Mouse (Mus musculus) cerebellum, adult 9-10 months (tissue): ENCODE data around the gene Dcp1a.

Experiments
- DNase-seq: peaks from one replicate; pipeline ENCODE4 v3.0.0; 2022

Dcp1a gene

DNA sequence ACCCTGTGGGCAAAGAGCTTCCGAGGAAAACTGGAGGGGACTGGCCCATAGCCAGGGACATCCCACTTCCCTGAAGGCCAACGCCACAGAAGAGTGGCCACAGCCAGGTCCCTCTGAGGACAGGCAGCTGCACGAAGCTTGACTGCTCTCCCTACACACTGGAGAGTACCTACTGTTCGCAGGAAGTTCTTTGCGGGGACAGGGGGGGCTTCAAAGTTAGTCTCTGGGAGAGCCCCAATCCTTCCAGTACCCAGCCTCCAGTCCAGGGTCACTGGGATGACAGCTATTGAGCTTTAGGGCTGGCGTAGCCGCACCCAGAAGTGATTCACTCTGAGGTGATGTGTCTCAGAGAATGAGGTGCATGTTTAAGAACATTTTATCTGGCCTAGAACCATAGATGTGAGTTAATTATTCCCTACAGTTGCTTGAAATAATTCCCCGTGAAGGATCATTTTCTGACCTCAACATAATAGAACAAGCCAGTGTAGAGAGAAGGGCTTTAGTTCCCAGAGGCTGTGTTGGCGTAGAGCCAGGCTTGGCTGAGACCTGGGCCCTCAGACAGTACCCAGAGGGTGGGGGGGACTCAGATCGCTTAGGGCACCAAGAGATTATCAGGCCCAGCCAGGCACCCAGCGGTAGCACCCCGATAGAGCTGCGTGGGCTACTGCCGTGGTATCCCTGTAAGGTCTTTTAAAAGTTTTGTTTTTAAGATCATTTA is 82.3 kb downstream of the Dcp1a start:
- no peak for DNase-seq

GRCm38 (mm10) chr14:30562343-30562742 is 83.0 kb downstream of the Dcp1a start:
- DNase-seq = no peak

DNA sequence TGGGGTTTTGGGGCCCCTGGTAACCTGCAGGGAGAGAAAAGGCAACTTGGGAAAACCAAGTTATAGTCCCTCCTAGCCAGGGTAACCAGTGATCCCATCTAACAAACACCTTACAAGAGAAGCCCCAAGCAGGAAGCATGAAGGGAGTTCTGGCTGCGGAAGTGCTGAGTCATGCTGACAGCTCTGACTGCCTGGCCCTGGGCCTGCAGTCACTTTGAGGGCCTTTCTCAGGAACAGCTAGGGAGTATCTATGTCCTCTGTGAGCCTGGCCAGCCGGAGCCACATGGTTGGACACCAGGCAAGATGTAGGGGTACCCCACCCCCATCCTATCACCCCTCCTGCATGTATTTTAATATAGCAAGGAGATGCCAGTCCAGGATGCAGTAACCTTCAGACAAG is 85.1 kb downstream of the Dcp1a start:
- no peak for DNase-seq

- DNase-seq = no peak
Observed at GRCm38 (mm10) chr14:30566317-30566716, 87.0 kb downstream of the Dcp1a start.

DNA sequence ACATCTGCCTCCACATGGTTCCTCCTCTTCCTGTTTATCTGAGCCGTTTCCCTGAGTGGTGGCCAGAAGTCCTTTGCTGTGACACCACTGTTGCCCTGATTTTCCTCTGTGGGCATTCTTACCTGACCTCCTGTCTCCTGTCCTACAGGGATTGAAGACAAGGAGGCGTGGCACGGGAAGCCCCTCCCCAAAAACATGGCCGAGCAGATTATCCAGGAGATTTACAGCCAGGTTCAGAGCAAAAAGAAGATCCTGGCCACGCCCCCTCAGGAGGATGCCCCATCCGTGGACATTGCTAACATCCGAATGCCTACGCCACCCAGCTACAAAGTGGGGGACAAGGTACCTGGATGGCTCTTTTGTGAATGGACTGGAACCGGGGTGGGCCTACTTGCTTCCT is 88.7 kb downstream of the Dcp1a start:
- DNase-seq = no peak

DNA sequence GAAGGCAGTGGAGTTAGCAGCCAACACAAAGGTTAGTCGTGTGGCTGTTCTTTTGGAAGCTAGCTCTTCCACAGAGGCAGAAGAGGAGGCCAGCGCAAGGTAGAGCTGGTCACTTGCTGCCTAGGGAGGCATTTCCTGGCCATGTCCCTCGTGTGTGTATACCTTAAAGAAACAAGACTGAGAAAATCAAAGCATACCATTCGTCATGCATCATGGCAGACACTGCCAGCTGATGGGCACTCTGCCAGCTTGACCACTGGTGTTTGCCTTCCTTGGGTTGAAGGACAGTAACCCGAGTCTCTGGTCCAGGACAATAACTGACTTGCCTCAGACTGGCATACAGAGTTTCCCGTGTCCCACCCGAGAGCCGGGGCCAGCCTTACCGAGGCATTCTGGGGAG is 91.0 kb downstream of the Dcp1a start:
- no peak for DNase-seq

DNA sequence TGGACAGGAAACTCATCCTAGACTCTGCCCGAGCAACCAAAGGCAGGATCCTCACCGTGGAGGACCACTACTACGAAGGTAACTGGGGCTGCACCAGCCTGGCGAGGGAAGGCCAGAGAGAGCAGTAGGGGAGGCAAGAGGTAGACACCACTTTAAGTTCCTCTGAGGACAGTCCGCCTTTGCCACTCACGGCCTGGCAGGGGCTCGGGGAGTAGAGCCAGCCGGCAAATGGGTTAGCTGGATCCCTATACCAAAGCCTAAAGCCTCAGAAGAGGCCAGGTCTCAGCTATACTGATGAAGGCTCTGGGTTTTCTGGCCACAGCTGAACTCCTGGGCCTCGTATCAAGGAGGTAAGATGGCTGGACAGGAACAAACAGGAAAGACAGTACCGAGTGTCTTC is 92.9 kb downstream of the Dcp1a start:
- no peak for DNase-seq

DNA sequence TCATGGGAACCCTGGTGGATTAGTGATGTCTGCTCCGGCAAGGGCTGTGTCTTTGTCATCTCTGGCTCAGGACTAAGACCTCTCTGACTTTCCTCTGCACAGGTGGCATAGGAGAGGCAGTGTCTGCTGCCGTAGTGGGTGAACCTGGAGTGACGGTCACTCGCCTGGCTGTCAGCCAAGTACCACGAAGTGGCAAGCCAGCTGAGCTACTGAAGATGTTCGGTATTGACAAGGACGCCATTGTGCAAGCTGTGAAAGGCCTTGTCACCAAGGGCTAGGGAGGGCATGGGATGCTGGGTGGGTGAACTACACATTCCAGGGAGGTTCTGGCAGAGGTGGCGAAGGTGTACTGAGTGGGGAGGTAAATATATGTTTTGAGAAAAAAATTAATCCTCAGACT is 93.9 kb downstream of the Dcp1a start:
- DNase-seq = no peak

DNA sequence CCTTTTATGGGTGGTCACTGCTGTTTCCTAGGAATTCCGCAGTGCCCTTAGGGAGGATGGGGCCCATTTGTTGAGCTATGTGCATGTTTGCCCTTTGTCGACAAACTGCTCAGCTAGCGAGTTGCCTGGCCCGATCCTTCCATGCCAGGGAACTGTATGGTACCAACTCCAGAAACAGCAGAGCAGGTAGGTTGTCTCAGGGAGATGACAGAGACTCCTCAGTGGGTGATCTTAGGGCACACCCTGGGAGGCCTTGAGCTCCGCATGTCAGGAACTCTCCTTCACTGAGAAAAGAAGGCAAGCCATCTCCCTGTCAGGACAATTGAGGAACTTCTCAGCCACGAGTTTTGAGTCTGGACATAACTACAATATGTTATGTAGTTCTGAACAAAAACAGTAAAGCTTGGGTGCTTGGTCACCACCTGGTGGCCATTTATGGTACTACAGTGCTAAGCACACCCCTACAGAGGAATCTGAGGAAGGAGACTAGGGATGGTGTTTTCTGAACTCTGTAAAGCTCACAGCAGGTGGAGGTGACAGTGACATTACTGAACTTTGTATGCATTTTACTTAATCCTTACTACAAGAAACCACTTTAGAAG is 94.7 kb downstream of the Dcp1a start:
- peak; percentile 75 for DNase-seq

DNA sequence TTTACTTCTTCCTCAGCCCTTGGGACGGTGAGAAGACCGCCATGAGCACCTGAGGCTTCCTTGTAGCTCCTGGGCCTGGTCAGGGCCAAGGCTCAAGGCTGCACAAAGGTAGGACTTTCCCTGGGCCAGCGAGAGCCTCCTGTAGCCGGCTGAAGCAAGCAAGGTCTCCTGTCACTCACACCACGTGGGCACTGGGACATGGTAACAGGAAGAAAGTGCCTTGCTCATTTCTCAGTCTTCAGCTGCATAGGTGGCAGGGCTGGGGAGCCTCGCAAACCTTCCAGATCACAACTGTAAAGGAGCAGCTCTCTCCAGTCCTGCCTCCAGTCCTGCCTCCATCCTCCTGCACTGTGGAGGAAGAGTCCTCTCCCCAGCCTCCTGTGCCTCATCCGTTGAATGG is 96.5 kb downstream of the Dcp1a start:
- no peak for DNase-seq

- DNase-seq = no peak
Observed at GRCm38 (mm10) chr14:30576260-30576659, 96.9 kb downstream of the Dcp1a start.
